Mouse (Mus musculus) embryonic facial prominence, embryonic 13.5 days (tissue): Measurements from ENCODE around the gene Bmp8b. TPM values are rescaled to one million over a fixed set of nuclear protein-coding genes. Genes with fewer than 3 reads are reported as not detected.

Source experiments
- polyA plus RNA-seq: library from polyadenylated mRNA; unstranded; fragments of >200 nt; fragmentation: Nextera tagmentation; extraction: Ambion mirVana; gene quantifications from 2 replicates; pipeline ENCODE4 v1.2.1, GENCODE M21; 2015

The Bmp8b gene
- polyA plus RNA-seq, 1 experiment from 2014 or later = 0.58 TPM

Other genes with a start within 250 kb of the Bmp8b start
- gene Cap1, start 219.1 kb upstream of the Bmp8b start, polyA plus RNA-seq = 65.5 and 67.2 TPM in 2 replicates
- gene Mfsd2a, start 144.0 kb upstream of the Bmp8b start, polyA plus RNA-seq = 5.1 and 6.6 TPM in 2 replicates
- 29.4 and 33.4 TPM in 2 replicates for gene Mycl, start 109.5 kb upstream of the Bmp8b start, polyA plus RNA-seq
- 19.7 and 20.8 TPM in 2 replicates for gene Trit1, start 88.6 kb upstream of the Bmp8b start, polyA plus RNA-seq
- gene Oxct2b, start 11.1 kb downstream of the Bmp8b start, polyA plus RNA-seq = 0.19 TPM in 1 of 2 replicates, not detected in the other
- gene Ppie, start 34.8 kb downstream of the Bmp8b start, polyA plus RNA-seq = 113 and 114 TPM in 2 replicates
- 0.26 and 0.44 TPM in 2 replicates for gene Hpcal4, start 78.1 kb downstream of the Bmp8b start, polyA plus RNA-seq
- gene Nt5c1a, start 96.3 kb downstream of the Bmp8b start, polyA plus RNA-seq = not detected in 2 replicates
- 4.3 and 5.0 TPM in 2 replicates for gene Heyl, start 128.4 kb downstream of the Bmp8b start, polyA plus RNA-seq
- gene Pabpc4, start 157.2 kb downstream of the Bmp8b start, polyA plus RNA-seq = 36.8 and 41.2 TPM in 2 replicates
- not detected in 2 replicates for gene Oxct2a, start 218.5 kb downstream of the Bmp8b start, polyA plus RNA-seq
- gene Bmp8a, start 238.1 kb downstream of the Bmp8b start, polyA plus RNA-seq = 0.59 and 1.3 TPM in 2 replicates